Mouse (Mus musculus): ENCODE data around the gene Ptrh2. TPM values are rescaled to one million over a fixed set of nuclear protein-coding genes. Genes with fewer than 3 reads are reported as not detected.

Ptrh2 gene
- polyA plus RNA-seq, 1 experiment from 2014 or later = 36.6 TPM

GRCm38 (mm10) chr11:86680729-86681128 lies 3.1 kb upstream of the Ptrh2 start:
- Histone ChIP-seq H3K9me3 (no peaks in the 10 kb centered on the region), H3K27me3 (ENCODE audit: insufficient read depth, poor library complexity, severe bottlenecking) (no peaks in the 10 kb centered on the region), H3K4me3 (no peak overlapping the region), H3K36me3 (peaks cover 10% of the 10 kb centered on the region), H3K4me1 (replicated peaks) (peaks cover 38% of the 10 kb centered on the region), H3K27ac (no peak overlapping the region)
- 92% methylated on average over 3 of the region's 3 CpGs for WGBS
- no peak for DNase-seq (ENCODE audit: low spot score)

DNA sequence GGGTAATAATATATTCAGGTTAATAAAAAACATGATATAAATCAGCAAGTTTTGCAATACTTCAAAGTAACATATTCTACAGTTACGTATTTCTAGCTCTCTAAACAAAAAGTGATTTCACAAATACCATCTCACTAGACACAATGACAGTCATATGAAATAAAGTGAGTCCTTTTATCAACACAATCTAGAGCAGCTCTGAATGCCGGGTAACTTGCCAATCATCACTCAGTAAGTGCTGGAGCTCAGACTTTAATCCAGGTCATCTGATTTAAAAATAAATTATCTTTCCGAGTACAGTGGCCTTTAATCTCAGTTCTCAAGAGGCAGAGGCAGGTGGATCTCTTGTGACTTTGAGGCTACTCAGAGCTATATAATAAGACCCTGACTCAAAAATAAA lies 2.4 kb upstream of the Ptrh2 start:
- H3K9me3 ChIP-seq = no peaks in the 10 kb centered on the region
- H3K27ac ChIP-seq = no peak overlapping the region
- H3K27me3 ChIP-seq (ENCODE audit: insufficient read depth, poor library complexity, severe bottlenecking) = no peaks in the 10 kb centered on the region
- H3K4me1 ChIP-seq (replicated peaks) = peaks cover 42% of the 10 kb centered on the region
- no peak overlapping the region for H3K4me3 ChIP-seq
- no peak for DNase-seq (ENCODE audit: low spot score)
- H3K36me3 ChIP-seq = peaks cover 15% of the 10 kb centered on the region
- WGBS = 91% methylated on average over 3 of the region's 3 CpGs

DNA sequence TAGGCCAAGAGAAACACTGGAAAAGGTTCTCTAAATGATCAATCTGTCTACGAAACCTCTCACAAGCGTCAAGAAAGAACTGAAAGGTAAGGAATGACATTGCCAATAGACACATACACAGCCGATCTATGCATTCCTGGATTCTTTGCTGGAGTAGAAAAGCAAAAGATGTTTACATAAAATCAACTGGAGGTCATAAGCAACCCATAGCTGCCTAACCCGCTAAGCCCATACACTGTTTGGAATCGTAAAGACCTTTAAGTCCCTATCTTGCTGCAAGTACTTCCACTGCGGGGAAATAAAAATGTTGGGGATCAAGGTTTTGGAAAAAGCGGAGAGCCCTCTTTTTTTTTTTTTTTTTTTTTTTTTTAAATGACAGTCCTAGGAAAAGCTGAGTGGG lies 924 bp upstream of the Ptrh2 start:
- peaks cover 26% of the 10 kb centered on the region for H3K36me3 ChIP-seq
- peaks cover 42% of the 10 kb centered on the region for H3K4me1 ChIP-seq (replicated peaks)
- H3K27ac ChIP-seq = no peak overlapping the region
- H3K27me3 ChIP-seq (ENCODE audit: insufficient read depth, poor library complexity, severe bottlenecking) = no peaks in the 10 kb centered on the region
- no peak for DNase-seq (ENCODE audit: low spot score)
- peak overlapping the region; percentile 90 for H3K4me3 ChIP-seq
- no peaks in the 10 kb centered on the region for H3K9me3 ChIP-seq
- WGBS = 39% methylated on average over 7 of the region's 7 CpGs

DNA sequence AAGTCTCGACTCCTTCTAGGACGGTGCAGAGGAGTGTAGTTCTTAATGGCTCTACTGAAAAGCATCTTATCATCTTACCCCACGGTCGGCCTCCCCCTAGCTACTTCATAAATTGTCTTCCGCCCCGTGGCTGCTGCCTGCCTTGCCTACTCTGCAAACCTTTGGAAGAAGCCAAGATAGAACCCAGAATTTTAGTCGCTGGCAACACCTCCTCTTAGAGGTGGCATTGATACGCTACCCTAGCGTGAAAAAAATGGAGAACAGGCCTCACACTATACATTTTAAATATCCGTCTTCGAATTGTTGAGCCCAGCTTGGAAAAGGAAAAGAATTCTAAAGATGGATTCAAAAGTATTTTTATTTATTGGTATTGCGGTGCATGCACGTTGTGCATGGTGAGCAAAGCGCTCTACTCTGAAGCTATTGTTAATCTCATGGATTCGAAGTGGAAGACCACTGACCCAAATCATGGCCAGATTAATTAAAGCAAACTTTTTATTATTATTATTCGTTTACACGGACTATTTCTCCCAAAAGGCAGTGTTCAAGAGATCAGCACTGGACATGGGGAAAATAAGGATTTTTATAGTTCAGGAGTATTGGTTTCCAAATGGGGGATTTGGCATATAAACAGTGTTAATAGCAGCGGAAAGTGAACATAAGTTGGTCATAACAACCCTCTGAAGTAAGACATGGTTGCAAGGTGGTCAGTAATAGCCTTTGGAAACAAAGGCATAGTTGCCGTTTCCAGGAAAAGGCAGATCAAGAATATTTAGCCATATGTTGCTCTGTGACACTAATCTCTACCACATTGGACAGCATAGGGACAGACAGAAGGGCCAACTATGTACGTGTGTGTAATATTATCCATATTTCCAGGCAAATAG lies 584 bp downstream of the Ptrh2 start:
- 11% methylated on average over 20 of the region's 20 CpGs for WGBS

DNA sequence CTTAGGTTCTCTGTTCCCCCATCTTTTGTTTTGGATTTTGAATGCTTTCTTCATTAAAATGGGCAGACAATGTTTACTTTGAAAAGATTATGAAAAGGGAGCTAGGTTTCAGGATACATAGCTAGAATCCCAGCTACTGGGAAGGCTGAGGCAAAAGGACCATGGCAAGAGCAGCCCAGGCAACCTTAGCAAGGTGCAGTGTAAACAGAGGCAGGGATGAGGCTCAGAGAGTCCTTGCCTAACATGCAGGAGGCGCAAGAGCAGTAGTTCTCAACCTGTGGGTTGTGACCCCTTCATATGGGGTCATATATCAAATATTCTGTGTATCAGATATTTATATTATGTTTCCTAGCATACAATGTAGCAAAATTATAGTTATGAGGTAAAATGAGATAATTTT lies 1.6 kb downstream of the Ptrh2 start:
- no peak overlapping the region for H3K27ac ChIP-seq
- H3K27me3 ChIP-seq (ENCODE audit: insufficient read depth, poor library complexity, severe bottlenecking) = no peaks in the 10 kb centered on the region
- DNase-seq (ENCODE audit: low spot score) = no peak
- peak overlapping the region; percentile 90 for H3K4me3 ChIP-seq
- H3K9me3 ChIP-seq = no peaks in the 10 kb centered on the region
- H3K36me3 ChIP-seq = peaks cover 48% of the 10 kb centered on the region
- peaks cover 32% of the 10 kb centered on the region for H3K4me1 ChIP-seq (replicated peaks)
- WGBS = 96% methylated on average over 1 of the region's 1 CpGs

More for the DNA sequence above, 584 bp downstream of the Ptrh2 start:
- Histone ChIP-seq H3K27me3 (ENCODE audit: insufficient read depth, poor library complexity, severe bottlenecking) (no peaks in the 10 kb centered on the region), H3K36me3 (peaks cover 38% of the 10 kb centered on the region), H3K4me1 (replicated peaks) (peaks cover 37% of the 10 kb centered on the region), H3K4me3 (peak overlapping the region; percentile 90), H3K27ac (peak overlapping the region; percentile 92), H3K9me3 (no peaks in the 10 kb centered on the region)
- no peak for DNase-seq (ENCODE audit: low spot score)

GRCm38 (mm10) chr11:86690383-86690782 lies 6.6 kb downstream of the Ptrh2 start:
- no peaks in the 10 kb centered on the region for H3K27me3 ChIP-seq (ENCODE audit: insufficient read depth, poor library complexity, severe bottlenecking)
- 96% methylated on average over 3 of the region's 3 CpGs for WGBS
- peaks cover 98% of the 10 kb centered on the region for H3K36me3 ChIP-seq
- no peak overlapping the region for H3K27ac ChIP-seq
- DNase-seq (ENCODE audit: low spot score) = no peak
- H3K4me1 ChIP-seq (replicated peaks) = peaks cover 7% of the 10 kb centered on the region
- H3K9me3 ChIP-seq = no peaks in the 10 kb centered on the region
- H3K4me3 ChIP-seq = no peak overlapping the region

DNA sequence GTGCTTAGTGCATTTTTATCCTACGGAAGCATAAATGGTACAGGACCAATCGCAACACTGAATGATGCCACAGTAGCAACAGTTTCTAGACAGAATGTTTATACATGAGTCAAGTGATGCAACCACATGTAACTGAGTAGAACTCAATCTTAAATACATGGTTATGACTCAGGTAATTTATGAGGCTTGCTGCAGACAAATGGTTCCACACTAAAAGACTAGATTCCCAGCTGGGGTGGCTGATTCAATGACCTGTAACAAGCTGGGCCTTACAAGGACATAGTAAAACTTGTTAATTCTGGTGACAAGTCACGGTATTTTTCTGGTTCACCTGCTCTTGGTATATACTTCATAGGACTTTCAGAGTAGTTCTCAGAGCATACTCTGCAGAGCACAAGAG lies 7.7 kb downstream of the Ptrh2 start:
- WGBS = 95% methylated on average over 3 of the region's 3 CpGs
- H3K36me3 ChIP-seq = peaks cover 97% of the 10 kb centered on the region
- H3K9me3 ChIP-seq = no peaks in the 10 kb centered on the region

GRCm38 (mm10) chr11:86691956-86692355 lies 8.2 kb downstream of the Ptrh2 start:
- H3K4me3 ChIP-seq = no peak overlapping the region
- H3K27ac ChIP-seq = no peak overlapping the region
- no peaks in the 10 kb centered on the region for H3K27me3 ChIP-seq (ENCODE audit: insufficient read depth, poor library complexity, severe bottlenecking)
- WGBS = 90% methylated on average over 2 of the region's 2 CpGs
- peaks cover 96% of the 10 kb centered on the region for H3K36me3 ChIP-seq
- no peaks in the 10 kb centered on the region for H3K9me3 ChIP-seq
- no peaks in the 10 kb centered on the region for H3K4me1 ChIP-seq (replicated peaks)
- DNase-seq (ENCODE audit: low spot score) = no peak

More for the DNA sequence above, 7.7 kb downstream of the Ptrh2 start:
- no peaks in the 10 kb centered on the region for H3K4me1 ChIP-seq (replicated peaks)
- H3K27ac ChIP-seq = no peak overlapping the region
- no peak overlapping the region for H3K4me3 ChIP-seq
- DNase-seq (ENCODE audit: low spot score) = no peak
- no peaks in the 10 kb centered on the region for H3K27me3 ChIP-seq (ENCODE audit: insufficient read depth, poor library complexity, severe bottlenecking)

GRCm38 (mm10) chr11:86692546-86692945 lies 8.8 kb downstream of the Ptrh2 start:
- H3K27me3 ChIP-seq (ENCODE audit: insufficient read depth, poor library complexity, severe bottlenecking) = no peaks in the 10 kb centered on the region
- no peak overlapping the region for H3K4me3 ChIP-seq
- no peak for DNase-seq (ENCODE audit: low spot score)
- H3K9me3 ChIP-seq = no peaks in the 10 kb centered on the region
- no peaks in the 10 kb centered on the region for H3K4me1 ChIP-seq (replicated peaks)
- H3K36me3 ChIP-seq = peaks cover 96% of the 10 kb centered on the region
- WGBS = 94% methylated on average over 2 of the region's 2 CpGs
- H3K27ac ChIP-seq = no peak overlapping the region

- no peaks in the 10 kb centered on the region for H3K27me3 ChIP-seq (ENCODE audit: insufficient read depth, poor library complexity, severe bottlenecking)
- no peak overlapping the region for H3K27ac ChIP-seq
- WGBS = 85% methylated on average over 4 of the region's 4 CpGs
- H3K9me3 ChIP-seq = no peaks in the 10 kb centered on the region
- peaks cover 99% of the 10 kb centered on the region for H3K36me3 ChIP-seq
- DNase-seq (ENCODE audit: low spot score) = no peak
- H3K4me3 ChIP-seq = no peak overlapping the region
- H3K4me1 ChIP-seq (replicated peaks) = no peaks in the 10 kb centered on the region
Observed at GRCm38 (mm10) chr11:86695461-86695860, 11.7 kb downstream of the Ptrh2 start.

DNA sequence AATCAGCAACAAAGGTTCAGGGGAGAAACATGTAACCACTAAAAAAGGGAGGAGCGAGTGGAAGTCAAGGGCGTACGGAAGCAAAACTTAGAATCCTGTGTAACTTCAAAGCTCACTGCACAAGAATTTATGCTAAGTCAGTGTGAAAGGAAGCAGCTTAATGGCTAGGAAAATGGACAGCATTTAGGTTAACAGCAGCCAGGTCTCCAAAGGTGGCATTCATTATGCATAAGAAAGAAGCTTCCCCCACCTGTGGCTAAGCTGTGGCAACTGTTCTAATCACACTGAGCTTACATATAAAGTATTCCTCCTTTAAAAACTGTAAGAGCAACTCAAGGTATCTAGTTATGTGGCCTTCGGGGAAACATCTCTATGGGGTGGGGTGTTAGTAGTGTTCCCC lies 17.4 kb downstream of the Ptrh2 start:
- 97% methylated on average over 4 of the region's 4 CpGs for WGBS
- Histone ChIP-seq H3K9me3 (no peaks in the 10 kb centered on the region), H3K4me3 (no peak overlapping the region), H3K4me1 (replicated peaks) (no peaks in the 10 kb centered on the region), H3K27ac (no peak overlapping the region), H3K27me3 (ENCODE audit: insufficient read depth, poor library complexity, severe bottlenecking) (no peaks in the 10 kb centered on the region), H3K36me3 (peaks cover 97% of the 10 kb centered on the region)
- no peak for DNase-seq (ENCODE audit: low spot score)

- peaks cover 96% of the 10 kb centered on the region for H3K36me3 ChIP-seq
- no peaks in the 10 kb centered on the region for H3K4me1 ChIP-seq (replicated peaks)
- no peaks in the 10 kb centered on the region for H3K27me3 ChIP-seq (ENCODE audit: insufficient read depth, poor library complexity, severe bottlenecking)
- no peak overlapping the region for H3K4me3 ChIP-seq
- H3K9me3 ChIP-seq = no peaks in the 10 kb centered on the region
- DNase-seq (ENCODE audit: low spot score) = no peak
- no peak overlapping the region for H3K27ac ChIP-seq
Observed at GRCm38 (mm10) chr11:86714606-86715005, 30.8 kb downstream of the Ptrh2 start.

DNA sequence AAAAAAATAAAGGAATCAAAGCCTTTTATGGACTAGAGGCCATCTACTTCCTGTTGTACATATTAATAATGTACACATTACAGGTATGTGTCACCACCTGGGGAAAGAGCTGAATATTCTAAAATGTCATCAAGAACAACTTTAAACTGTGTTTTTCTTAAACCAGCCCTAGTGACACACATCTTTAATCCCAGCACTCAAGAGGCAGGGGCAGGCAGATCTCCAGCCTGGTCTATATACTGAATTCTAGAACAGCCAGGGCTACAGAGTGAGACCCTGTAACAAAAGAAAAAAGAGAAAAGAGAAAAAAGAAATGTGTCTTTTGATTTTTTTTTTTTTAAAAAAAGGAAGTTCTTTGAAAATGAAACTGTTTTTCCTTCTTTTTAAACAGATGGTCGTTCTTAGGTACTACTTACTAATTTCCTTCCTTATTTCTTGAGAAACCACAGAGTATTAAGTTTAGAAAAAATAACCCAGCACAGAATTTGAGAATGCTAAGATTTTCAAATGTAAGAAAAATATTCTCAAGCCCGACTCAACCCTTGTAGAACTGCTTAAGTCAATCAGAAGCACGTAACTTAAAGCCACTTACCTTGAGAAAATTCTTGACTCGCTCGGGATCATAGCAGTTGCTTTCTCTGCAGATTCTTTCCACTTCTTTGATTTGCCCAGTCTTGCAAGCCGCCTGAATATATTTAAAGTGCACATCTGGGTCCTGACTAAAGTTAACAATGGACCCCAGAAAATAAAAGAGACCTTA lies 33.7 kb downstream of the Ptrh2 start:
- 92% methylated on average over 6 of the region's 6 CpGs for WGBS
- DNase-seq (ENCODE audit: low spot score) = no peak
- Histone ChIP-seq H3K27ac (no peak overlapping the region), H3K9me3 (no peaks in the 10 kb centered on the region), H3K4me1 (replicated peaks) (no peaks in the 10 kb centered on the region), H3K4me3 (no peak overlapping the region), H3K36me3 (peaks cover 94% of the 10 kb centered on the region), H3K27me3 (ENCODE audit: insufficient read depth, poor library complexity, severe bottlenecking) (no peaks in the 10 kb centered on the region)
